Mouse (Mus musculus) forebrain, embryonic 11.5 days (tissue): ENCODE data around the gene Arid1b. TPM values are rescaled to one million over a fixed set of nuclear protein-coding genes. Genes with fewer than 3 reads are reported as not detected.

Experiments used
- ATAC-seq: fragments of 200-750 bp; cut with Nextera tagmentation; replicated peaks from 2 replicates; pipeline ENCODE4 v1.8.0; 2017; ENCODE audit warnings: moderate TSS enrichment; ENCODE audit not compliant: low FRiP score
- DNase-seq: peaks from one replicate; pipeline ENCODE4 v3.0.0-alpha.2; 2017; ENCODE audit warnings: low spot score
- H3K27ac ChIP-seq: fragments of 300-500 bp; sonication (generic); 2 replicates; pipeline ENCODE4 v1.5.1; 2014; ENCODE audit warnings: low read depth, low read length
- H3K27me3 ChIP-seq: fragments of 300-500 bp; sonication (generic); 2 replicates; pipeline ENCODE4 v1.6.1; 2014; ENCODE audit warnings: mild to moderate bottlenecking, low read length, mixed read lengths; ENCODE audit not compliant: control insufficient read depth, insufficient read depth
- H3K36me3 ChIP-seq: fragments of 300-500 bp; sonication (generic); 2 replicates; pipeline ENCODE4 v1.6.1; 2014; ENCODE audit warnings: mild to moderate bottlenecking, low read length, moderate library complexity, mixed read lengths; ENCODE audit not compliant: control insufficient read depth, insufficient read depth
- H3K4me1 ChIP-seq: fragments of 300-500 bp; sonication (generic); replicated peaks from 2 replicates; pipeline ENCODE4 v1.6.1; 2014; ENCODE audit warnings: low read length, mixed read lengths; ENCODE audit not compliant: control insufficient read depth, insufficient read depth
- H3K4me2 ChIP-seq: fragments of 300-500 bp; sonication (generic); 2 replicates; pipeline ENCODE4 v1.6.1; 2014; ENCODE audit warnings: low read depth, mild to moderate bottlenecking, low read length, moderate library complexity, mixed read lengths; ENCODE audit not compliant: severe bottlenecking
- H3K4me3 ChIP-seq: fragments of 300-500 bp; sonication (generic); 2 replicates; pipeline ENCODE4 v1.5.1; 2014; ENCODE audit warnings: low read depth, low read length
- H3K9ac ChIP-seq: fragments of 300-500 bp; sonication (generic); 2 replicates; pipeline ENCODE4 v1.6.1; 2014; ENCODE audit warnings: low read length
- H3K9me3 ChIP-seq: fragments of 300-500 bp; sonication (generic); 2 replicates; pipeline ENCODE4 v1.6.1; 2016; ENCODE audit warnings: low read length, mixed read lengths; ENCODE audit not compliant: control insufficient read depth
- WGBS: fragments of 180-500 bp; shearing (Covaris S2); extraction: QIAGEN DNeasy Blood & Tissue Kit; methylation state at CpG from one replicate; pipeline ENCODE4 v1.1.7; 2014; 5-methylcytosine and 5-hydroxymethylcytosine counted together
- polyA plus RNA-seq: library from polyadenylated mRNA; unstranded; fragments of >200 nt; fragmentation: Nextera tagmentation; extraction: Ambion mirVana; gene quantifications from 2 replicates; pipeline ENCODE4 v1.2.1, GENCODE M21; 2014

Gene Arid1b
- polyA plus RNA-seq, 1 experiment from 2014 or later = 16.3 TPM

GRCm38 (mm10) chr17:5215352-5215751 is 221.2 kb downstream of the Arid1b start:
- no peak for ATAC-seq
- Histone ChIP-seq H3K27me3 (no peaks in the 10 kb centered on the region), H3K36me3 (no peaks in the 10 kb centered on the region), H3K27ac (no peak overlapping the region), H3K4me2 (no peak overlapping the region), H3K4me3 (no peak overlapping the region), H3K4me1 (peaks cover 7% of the 10 kb centered on the region), H3K9ac (no peak overlapping the region), H3K9me3 (no peaks in the 10 kb centered on the region)
- DNase-seq = no peak
- 93% methylated on average over 4 of the region's 4 CpGs for WGBS

- peaks cover 4% of the 10 kb centered on the region for H3K4me1 ChIP-seq
- H3K4me2 ChIP-seq = no peak overlapping the region
- no peak overlapping the region for H3K4me3 ChIP-seq
- DNase-seq (no peak), ATAC-seq (no peak)
- no peaks in the 10 kb centered on the region for H3K27me3 ChIP-seq
- whole genome bisulfite sequencing = 45% methylated on average over 10 of the region's 10 CpGs
- no peaks in the 10 kb centered on the region for H3K36me3 ChIP-seq
- H3K27ac ChIP-seq = no peak overlapping the region
- H3K9ac ChIP-seq = no peak overlapping the region
- no peaks in the 10 kb centered on the region for H3K9me3 ChIP-seq
Measured at GRCm38 (mm10) chr17:5216965-5217546, 222.9 kb downstream of the Arid1b start.

GRCm38 (mm10) chr17:5217852-5218845 is 224.0 kb downstream of the Arid1b start:
- no peak for ATAC-seq
- no peak overlapping the region for H3K27ac ChIP-seq
- no peaks in the 10 kb centered on the region for H3K9me3 ChIP-seq
- H3K9ac ChIP-seq = no peak overlapping the region
- no peaks in the 10 kb centered on the region; the same call in 1 of the 2 replicates for H3K4me1 ChIP-seq
- no peaks in the 10 kb centered on the region for H3K27me3 ChIP-seq
- DNase-seq = no peak
- H3K4me3 ChIP-seq = no peak overlapping the region
- WGBS = 75% methylated on average over 9 of the region's 9 CpGs
- no peaks in the 10 kb centered on the region for H3K36me3 ChIP-seq
- H3K4me2 ChIP-seq = no peak overlapping the region

- Histone ChIP-seq H3K9me3 (no peaks in the 10 kb centered on the region), H3K4me3 (no peak overlapping the region), H3K36me3 (no peaks in the 10 kb centered on the region), H3K27me3 (no peaks in the 10 kb centered on the region), H3K27ac (no peak overlapping the region), H3K4me2 (no peak overlapping the region), H3K9ac (no peak overlapping the region), H3K4me1 (no peaks in the 10 kb centered on the region; the same call in 1 of the 2 replicates)
- 82% methylated on average over 6 of the region's 6 CpGs for WGBS
- no peak for ATAC-seq
- DNase-seq = no peak
Measured at GRCm38 (mm10) chr17:5218955-5219557, 224.9 kb downstream of the Arid1b start.

GRCm38 (mm10) chr17:5221041-5221440 is 226.9 kb downstream of the Arid1b start:
- DNase-seq (no peak), ATAC-seq (no peak)
- no peak overlapping the region for H3K9ac ChIP-seq
- H3K36me3 ChIP-seq = no peaks in the 10 kb centered on the region
- H3K4me3 ChIP-seq = no peak overlapping the region
- 67% methylated on average over 8 of the region's 8 CpGs for WGBS
- no peaks in the 10 kb centered on the region; the same call in 1 of the 2 replicates for H3K4me1 ChIP-seq
- H3K27me3 ChIP-seq = no peaks in the 10 kb centered on the region
- no peaks in the 10 kb centered on the region for H3K9me3 ChIP-seq
- no peak overlapping the region for H3K27ac ChIP-seq
- no peak overlapping the region for H3K4me2 ChIP-seq

GRCm38 (mm10) chr17:5221558-5221957 is 227.4 kb downstream of the Arid1b start:
- ATAC-seq (no peak), DNase-seq (no peak)
- Histone ChIP-seq H3K9ac (no peak overlapping the region), H3K4me1 (no peaks in the 10 kb centered on the region; the same call in 1 of the 2 replicates), H3K27me3 (no peaks in the 10 kb centered on the region), H3K27ac (no peak overlapping the region), H3K4me2 (no peak overlapping the region), H3K36me3 (no peaks in the 10 kb centered on the region), H3K9me3 (no peaks in the 10 kb centered on the region), H3K4me3 (no peak overlapping the region)
- WGBS = 70% methylated on average over 4 of the region's 4 CpGs

- no peak overlapping the region for H3K4me3 ChIP-seq
- DNase-seq (no peak), ATAC-seq (no peak)
- H3K4me1 ChIP-seq = no peaks in the 10 kb centered on the region
- H3K27me3 ChIP-seq = no peaks in the 10 kb centered on the region
- WGBS = 8% methylated on average over 2 of the region's 2 CpGs
- H3K36me3 ChIP-seq = no peaks in the 10 kb centered on the region
- H3K9me3 ChIP-seq = no peaks in the 10 kb centered on the region
- H3K9ac ChIP-seq = no peak overlapping the region
- no peak overlapping the region for H3K27ac ChIP-seq
- no peak overlapping the region for H3K4me2 ChIP-seq
Measured at GRCm38 (mm10) chr17:5222827-5223226, 228.7 kb downstream of the Arid1b start.

GRCm38 (mm10) chr17:5224932-5225331 is 230.8 kb downstream of the Arid1b start:
- Histone ChIP-seq H3K4me2 (no peak overlapping the region), H3K27me3 (no peaks in the 10 kb centered on the region), H3K27ac (no peak overlapping the region), H3K4me3 (no peak overlapping the region), H3K9ac (no peak overlapping the region), H3K9me3 (no peaks in the 10 kb centered on the region), H3K36me3 (no peaks in the 10 kb centered on the region), H3K4me1 (no peaks in the 10 kb centered on the region)
- DNase-seq (no peak), ATAC-seq (no peak)
- 88% methylated on average over 4 of the region's 4 CpGs for WGBS
